Mouse (Mus musculus) CH12.LX (cell line): ENCODE data around the gene 4931408C20Rik. TPM values are rescaled to one million over a fixed set of nuclear protein-coding genes. Genes with fewer than 3 reads are reported as not detected.

Experiments
- DNase-seq: peaks from one replicate; pipeline ENCODE4 v3.0.0-alpha.2; 2013; ENCODE audit errors: extremely low read depth
- H3K27ac ChIP-seq: 2 replicates; pipeline ENCODE4 v1.5.1; 2012; ENCODE audit warnings: low read depth, mild to moderate bottlenecking, control low read depth, moderate library complexity; ENCODE audit not compliant: insufficient read depth
- H3K27me3 ChIP-seq: replicated peaks from 2 replicates; pipeline ENCODE3; 2012; ENCODE audit warnings: inconsistent platforms
- H3K36me3 ChIP-seq, 2 experiments: replicated peaks in 1 of 2; 2 replicates each; pipeline versions ENCODE3 to v1.6.1; 2012; ENCODE audit warnings: inconsistent platforms in 1 of 2, low read length in 1 of 2, mild to moderate bottlenecking in 1 of 2, mixed read lengths in 1 of 2, moderate library complexity in 1 of 2; ENCODE audit not compliant: control insufficient read depth in 1 of 2, insufficient read depth in 1 of 2
- H3K4me1 ChIP-seq, 2 experiments: 2 replicates each; pipeline ENCODE4 v1.6.1; 2012; ENCODE audit warnings: inconsistent platforms in 1 of 2, moderate library complexity in 1 of 2; ENCODE audit not compliant: insufficient read depth in 2 of 2, control insufficient read depth in 1 of 2
- H3K4me2 ChIP-seq: 2 replicates; pipeline ENCODE4 v1.6.1; 2012; ENCODE audit warnings: low read depth, mild to moderate bottlenecking, control low read depth; ENCODE audit not compliant: poor library complexity, insufficient read depth, severe bottlenecking
- H3K4me3 ChIP-seq, 3 experiments: fragments of 150-350 bp in 1 of 3; sonication (generic) in 1 of 3; replicated peaks in 1 of 3; 2 replicates each; pipeline versions ENCODE3 to v1.5.1; 2011 to 2012; ENCODE audit warnings: low read depth in 2 of 3, low read length in 2 of 3, mild to moderate bottlenecking in 2 of 3, moderate library complexity in 2 of 3, control low read depth in 1 of 3, improper control_type of control experiment in 1 of 3, inconsistent platforms in 1 of 3, mixed read lengths in 1 of 3; ENCODE audit not compliant: poor library complexity in 1 of 3
- H3K79me2 ChIP-seq: replicated peaks from 2 replicates; pipeline ENCODE4 v1.6.1; 2012; ENCODE audit warnings: mild to moderate bottlenecking, moderate library complexity; ENCODE audit not compliant: control insufficient read depth, poor library complexity, insufficient read depth, severe bottlenecking; ENCODE audit errors: extremely low read depth
- H3K9ac ChIP-seq: 2 replicates; pipeline ENCODE4 v1.6.1; 2012; ENCODE audit warnings: low read depth, mild to moderate bottlenecking, control low read depth, moderate library complexity; ENCODE audit not compliant: insufficient read depth
- H3K9me3 ChIP-seq: replicated peaks from 2 replicates; pipeline ENCODE3; 2012; ENCODE audit warnings: low read length, inconsistent platforms, mixed read lengths
- CHD1 ChIP-seq: IDR thresholded peaks from 2 replicates; pipeline ENCODE4 v1.6.1; 2012; ENCODE audit warnings: low read depth, low read length, improper control_type of control experiment, inconsistent platforms
- CHD2 ChIP-seq: IDR thresholded peaks from 2 replicates; pipeline ENCODE4 v1.6.1; 2011; ENCODE audit warnings: low read length, improper control_type of control experiment
- CTCF ChIP-seq, 2 experiments: IDR thresholded peaks in 1 of 2; conservative IDR thresholded peaks in 1 of 2; 2 replicates each; pipeline ENCODE4 v1.5.1; 2011 to 2012; ENCODE audit warnings: low read depth in 2 of 2, low read length in 2 of 2, improper control_type of control experiment in 1 of 2, inconsistent platforms in 1 of 2, mild to moderate bottlenecking in 1 of 2, moderate library complexity in 1 of 2
- ELF1 ChIP-seq: IDR thresholded peaks from 2 replicates; pipeline ENCODE4 v1.6.1; 2014; ENCODE audit warnings: low read depth, mild to moderate bottlenecking, inconsistent platforms, low read length, improper control_type of control experiment
- EP300 ChIP-seq: IDR thresholded peaks from 2 replicates; pipeline ENCODE4 v1.6.1; 2011; ENCODE audit warnings: low read length, improper control_type of control experiment
- HCFC1 ChIP-seq: IDR thresholded peaks from 2 replicates; pipeline ENCODE4 v1.6.1; 2012; ENCODE audit warnings: low read depth, mild to moderate bottlenecking, inconsistent platforms, low read length, improper control_type of control experiment
- JUN ChIP-seq: IDR thresholded peaks from 2 replicates; pipeline ENCODE4 v1.6.1; 2011; ENCODE audit warnings: low read depth, mild to moderate bottlenecking, low read length, improper control_type of control experiment, moderate library complexity; ENCODE audit not compliant: insufficient read depth
- KAT2A ChIP-seq: IDR thresholded peaks from 2 replicates; pipeline ENCODE4 v1.6.1; 2012; ENCODE audit warnings: low read length, improper control_type of control experiment, inconsistent platforms; ENCODE audit not compliant: insufficient replicate concordance
- MAFK ChIP-seq: IDR thresholded peaks from 2 replicates; pipeline ENCODE4 v1.6.1; 2011; ENCODE audit warnings: low read length, improper control_type of control experiment; ENCODE audit not compliant: insufficient replicate concordance
- MAX ChIP-seq: IDR thresholded peaks from 2 replicates; pipeline ENCODE4 v1.6.1; 2011; ENCODE audit warnings: low read length, improper control_type of control experiment
- MAZ ChIP-seq: IDR thresholded peaks from 2 replicates; pipeline ENCODE4 v1.6.1; 2012; ENCODE audit warnings: low read depth, mild to moderate bottlenecking, inconsistent platforms, low read length, improper control_type of control experiment, moderate library complexity
- MXI1 ChIP-seq: IDR thresholded peaks from 2 replicates; pipeline ENCODE4 v1.6.1; 2011; ENCODE audit warnings: mild to moderate bottlenecking, low read depth, low read length, improper control_type of control experiment
- MYC ChIP-seq: IDR thresholded peaks from 2 replicates; pipeline ENCODE4 v1.6.1; 2011; ENCODE audit warnings: low read depth, mild to moderate bottlenecking, improper control_type of control experiment, low read length
- NRF1 ChIP-seq: IDR thresholded peaks from 2 replicates; pipeline ENCODE4 v1.6.1; 2014; ENCODE audit warnings: low read depth, mild to moderate bottlenecking, inconsistent platforms, low read length, improper control_type of control experiment, moderate library complexity
- RCOR1 ChIP-seq: conservative IDR thresholded peaks from 2 replicates; pipeline ENCODE4 v1.6.1; 2012; ENCODE audit warnings: low read depth, mild to moderate bottlenecking, inconsistent platforms, low read length, improper control_type of control experiment
- SIN3A ChIP-seq: IDR thresholded peaks from 2 replicates; pipeline ENCODE4 v1.6.1; 2012; ENCODE audit warnings: low read length, improper control_type of control experiment, inconsistent platforms
- TBP ChIP-seq: conservative IDR thresholded peaks from 2 replicates; pipeline ENCODE4 v1.6.1; 2011; ENCODE audit warnings: low read depth, low read length, improper control_type of control experiment
- TCF12 ChIP-seq: IDR thresholded peaks from 2 replicates; pipeline ENCODE4 v1.6.1; 2014; ENCODE audit warnings: low read depth, mild to moderate bottlenecking, inconsistent platforms, low read length, improper control_type of control experiment
- ZC3H11A ChIP-seq: IDR thresholded peaks from 2 replicates; pipeline ENCODE4 v1.6.1; 2012; ENCODE audit warnings: low read depth, mild to moderate bottlenecking, inconsistent platforms, low read length, improper control_type of control experiment
- ZKSCAN1 ChIP-seq: IDR thresholded peaks from 2 replicates; pipeline ENCODE4 v1.6.1; 2012; ENCODE audit warnings: low read depth, inconsistent platforms, low read length, improper control_type of control experiment, borderline replicate concordance
- ZMIZ1 ChIP-seq: IDR thresholded peaks from 2 replicates; pipeline ENCODE4 v1.6.1; 2012; ENCODE audit warnings: low read depth, mild to moderate bottlenecking, inconsistent platforms, low read length, improper control_type of control experiment
- ZNF384 ChIP-seq: IDR thresholded peaks from 2 replicates; pipeline ENCODE4 v1.6.1; 2012; ENCODE audit warnings: low read depth, low read length, improper control_type of control experiment, inconsistent platforms
- dilution Hi-C: fragments of 300-500 bp; cut with MboI; formaldehyde crosslinking; loops from 2 replicates; pipeline ENCODE4 v1.14.3; 2020; ENCODE audit warnings: low sequenced_read_pairs; ENCODE audit not compliant: extremely low pct_unique_long_range_greater_than_20kb, extremely low pct_ligation_motif_present
- in situ Hi-C: fragments of 300-500 bp; cut with MboI; formaldehyde crosslinking; loops from 3 replicates; pipeline ENCODE4 v1.14.3; 2019; ENCODE audit warnings: low sequenced_read_pairs, low pct_ligation_motif_present, low pct_unique_long_range_greater_than_20kb, mixed read lengths
- polyA plus RNA-seq: library from polyadenylated mRNA; unstranded; fragments of >175 nt; gene quantifications from 2 replicates; pipeline ENCODE4 v1.2.1, GENCODE M21; 2012; ENCODE audit warnings: low read depth; ENCODE audit not compliant: insufficient read length
- total RNA-seq, 2 experiments: library from RNA; depleted of rRNA; stranded (reverse); fragments of 300-350 nt in 1 of 2; fragments of >200 nt in 1 of 2; gene quantifications; 2 replicates each; pipeline ENCODE4 v1.2.3; 2012 to 2014

The 4931408C20Rik gene
- total and polyA plus RNA-seq, 3 experiments, result not detected

GRCm38 (mm10) chr1:26649704-26650388 is 37.4 kb downstream of the 4931408C20Rik start:
- in situ Hi-C loops, result no loop called here
- TF ChIP-seq ZMIZ1 (no peak), CHD1 (no peak), HCFC1 (no peak), ELF1 (no peak), MAZ (no peak), CTCF (conservative IDR thresholded peaks at IDR 0.05 in 1 of 2, IDR thresholded peaks at IDR 0.05 in 1 of 2; ENCODE audit: low read depth in 2 of 2, low read length in 2 of 2) (no peak), MYC (no peak), TBP (no peak), EP300 (no peak), RCOR1 (no peak)
- TF ChIP-seq, all 38 proteins: peak for 0
- Histone ChIP-seq H3K27ac (no peak overlapping the region), H3K4me3 (no peak overlapping the region), H3K4me1 (no peaks in the 10 kb centered on the region), H3K27me3 (no peaks in the 10 kb centered on the region), H3K79me2 (no peaks in the 10 kb centered on the region), H3K36me3 (no peaks in the 10 kb centered on the region), H3K9ac (no peak overlapping the region), H3K4me2 (no peak overlapping the region), H3K9me3 (peaks cover 18% of the 10 kb centered on the region)
- DNase-seq, result no peak
- dilution Hi-C loops, result no loop called here

GRCm38 (mm10) chr1:26636051-26636450 is 51.2 kb downstream of the 4931408C20Rik start:
- H3K4me2 ChIP-seq, result no peak overlapping the region
- peaks cover 26% of the 10 kb centered on the region for H3K9me3 ChIP-seq
- in situ Hi-C loops, result no loop called here
- no peaks in the 10 kb centered on the region for H3K27me3 ChIP-seq
- no peak overlapping the region for H3K9ac ChIP-seq
- H3K79me2 ChIP-seq, result no peaks in the 10 kb centered on the region
- no peaks in the 10 kb centered on the region for H3K4me1 ChIP-seq
- TF ChIP-seq ZNF384, result no peak
- TF ChIP-seq ZKSCAN1, result no peak
- TF ChIP-seq NRF1, result no peak
- TF ChIP-seq JUN, result no peak
- no peak for TF ChIP-seq KAT2A
- TF ChIP-seq CHD2, result no peak
- no peak for TF ChIP-seq HCFC1
- TF ChIP-seq MAZ, result no peak
- TF ChIP-seq SIN3A, result no peak
- TF ChIP-seq CTCF (conservative IDR thresholded peaks at IDR 0.05 in 1 of 2, IDR thresholded peaks at IDR 0.05 in 1 of 2; ENCODE audit: low read depth in 2 of 2, low read length in 2 of 2), result no peak
- no peak for TF ChIP-seq MAFK
- no peak for TF ChIP-seq ZC3H11A
- no peak for TF ChIP-seq ZMIZ1
- no peak for TF ChIP-seq MAX
- no peak for TF ChIP-seq EP300
- TF ChIP-seq MXI1, result no peak
- TF ChIP-seq TCF12, result no peak
- no peak for DNase-seq
- dilution Hi-C loops, result no loop called here
- H3K36me3 ChIP-seq, result no peaks in the 10 kb centered on the region
- no peak overlapping the region for H3K4me3 ChIP-seq
- no peak overlapping the region for H3K27ac ChIP-seq
